Mouse (Mus musculus): ENCODE measurements around the gene Gm21874.
"Not testable (repeated sequence)": the region's sequence is repeated elsewhere in the genome, so short reads cannot be mapped to it uniquely, and the experiment has no call there.

Gm21874 gene

DNA sequence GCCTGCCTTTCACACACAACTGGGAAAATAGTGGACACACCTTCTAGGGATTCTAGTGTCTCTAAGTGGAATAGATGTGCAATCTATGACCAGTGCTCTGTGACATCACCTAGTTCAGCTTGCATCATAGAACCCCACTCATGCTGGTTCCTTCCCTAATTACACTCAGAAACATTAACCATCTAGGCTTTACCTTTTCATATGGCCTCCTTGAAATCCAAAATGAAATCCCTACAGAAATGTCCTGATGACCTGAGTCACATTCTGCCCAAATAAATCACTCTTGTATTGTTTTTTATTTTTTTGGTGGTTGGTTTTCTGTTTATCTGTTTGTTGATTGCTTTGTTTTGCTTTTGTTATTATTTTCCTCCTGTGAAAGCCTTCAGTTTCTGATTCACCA, at the start of gene Gm21874:
Gene Gm21874, minus strand, starts transcription at position 101 of the 400 bp plus-strand sequence.
- DNase-seq (ENCODE audit: low spot score), result not testable (repeated sequence)

Data from MN1 (cell line).